Mouse (Mus musculus) thymus, adult 2 months (tissue): Measurements from ENCODE around the gene Spo11.

Experiments
- CTCF ChIP-seq: fragments of 200-500 bp; IDR thresholded peaks from 2 replicates; pipeline ENCODE4 v1.5.1; 2012; ENCODE audit warnings: mild to moderate bottlenecking, control low read depth, low read length, moderate library complexity, borderline replicate concordance; ENCODE audit not compliant: control insufficient read depth, poor library complexity, insufficient read depth; ENCODE audit errors: extremely low read depth
- POLR2A ChIP-seq: fragments of 200-500 bp; IDR thresholded peaks from 2 replicates; pipeline ENCODE4 v1.6.1; 2012; ENCODE audit warnings: mild to moderate bottlenecking, low read length, control low read depth, moderate library complexity; ENCODE audit not compliant: control insufficient read depth, poor library complexity, insufficient read depth; ENCODE audit errors: extremely low read depth

DNA sequence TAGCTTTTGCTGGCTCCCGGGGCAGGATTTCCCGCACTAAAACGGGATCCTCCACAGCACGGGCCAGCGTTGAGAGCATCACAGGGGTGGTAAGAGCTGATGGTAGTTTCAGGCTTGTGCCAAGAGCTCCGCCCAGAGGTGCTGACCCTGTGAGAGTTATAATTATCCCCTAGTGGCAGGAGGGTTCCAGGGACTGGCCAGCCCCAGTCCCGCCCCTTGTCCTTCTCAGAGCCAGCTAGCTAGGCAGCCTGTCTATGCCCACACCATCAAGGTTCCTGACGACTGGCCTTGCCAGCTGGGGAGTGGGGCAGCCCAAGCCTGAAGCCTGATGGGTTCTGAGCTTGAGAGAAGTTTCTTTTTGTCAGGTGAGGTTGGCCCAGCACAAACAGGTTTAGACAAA, 41.1 kb downstream of the Spo11 start:
- TF ChIP-seq CTCF: no peak
- TF ChIP-seq POLR2A: no peak
